Mouse (Mus musculus) midbrain, embryonic 14.5 days (tissue): ENCODE results near the gene Wdr62. TPM values are rescaled to one million over a fixed set of nuclear protein-coding genes. Genes with fewer than 3 reads are reported as not detected.

Experiments used
- ATAC-seq: fragments of 200-750 bp; cut with Nextera tagmentation; 2 replicates; pipeline ENCODE4 v1.8.0; 2017; ENCODE audit warnings: moderate number of reproducible peaks, moderate library complexity; ENCODE audit not compliant: low FRiP score, low TSS enrichment
- DNase-seq: peaks from one replicate; pipeline ENCODE4 v3.0.0-alpha.2; 2015
- H3K27ac ChIP-seq: fragments of 300-500 bp; sonication (generic); replicated peaks from 2 replicates; pipeline ENCODE4 v1.5.1; 2014; ENCODE audit warnings: mild to moderate bottlenecking, low read depth, low read length, moderate library complexity
- H3K27me3 ChIP-seq: fragments of 300-500 bp; sonication (generic); 2 replicates; pipeline ENCODE4 v1.6.1; 2014; ENCODE audit warnings: low read length, control low read depth, mixed read lengths; ENCODE audit not compliant: control insufficient read depth, insufficient read depth
- H3K36me3 ChIP-seq: fragments of 300-500 bp; sonication (generic); 2 replicates; pipeline ENCODE4 v1.6.1; 2014; ENCODE audit warnings: low read length, control low read depth; ENCODE audit not compliant: control insufficient read depth, insufficient read depth
- H3K4me1 ChIP-seq: fragments of 300-500 bp; sonication (generic); 2 replicates; pipeline ENCODE4 v1.6.1; 2014; ENCODE audit warnings: mild to moderate bottlenecking, antibody characterized with exemption, low read length, control low read depth; ENCODE audit not compliant: control insufficient read depth, insufficient read depth
- H3K4me2 ChIP-seq: fragments of 300-500 bp; sonication (generic); 2 replicates; pipeline ENCODE4 v1.6.1; 2014; ENCODE audit warnings: mild to moderate bottlenecking, low read length, moderate library complexity
- H3K4me3 ChIP-seq: fragments of 300-500 bp; sonication (generic); replicated peaks from 2 replicates; pipeline ENCODE4 v1.5.1; 2014; ENCODE audit warnings: low read depth, low read length
- H3K9ac ChIP-seq: fragments of 300-500 bp; sonication (generic); replicated peaks from 2 replicates; pipeline ENCODE4 v1.6.1; 2014; ENCODE audit warnings: mild to moderate bottlenecking, low read length, moderate library complexity
- H3K9me3 ChIP-seq: fragments of 300-500 bp; sonication (generic); 2 replicates; pipeline ENCODE4 v1.6.1; 2016; ENCODE audit warnings: low read length, control low read depth, mixed read lengths; ENCODE audit not compliant: control insufficient read depth
- WGBS: fragments of 180-500 bp; shearing (Covaris S2); extraction: QIAGEN DNeasy Blood & Tissue Kit; methylation state at CpG from one replicate; pipeline ENCODE4 v1.1.7; 2014; 5-methylcytosine and 5-hydroxymethylcytosine counted together
- polyA plus RNA-seq: library from polyadenylated mRNA; unstranded; fragments of >200 nt; fragmentation: Nextera tagmentation; extraction: Ambion mirVana; gene quantifications from 2 replicates; pipeline ENCODE4 v1.2.1, GENCODE M21; 2014

Wdr62 gene
- polyA plus RNA-seq, 1 experiment from 2014 or later, result 5.0 TPM

GRCm38 (mm10) chr7:30198481-30198971 lies 81.7 kb downstream of the Wdr62 start, which contains the start of gene Capns1:
Gene Capns1, minus strand, starts transcription at chr7:30198811.
- Histone ChIP-seq H3K27ac (no peak within 1 kb of the TSS), H3K4me2 (peak within 1 kb of the TSS; percentile 28), H3K4me3 (no peak within 1 kb of the TSS), H3K4me1 (peaks cover 8% of the 10 kb centered on the region), H3K36me3 (no peaks in the 10 kb centered on the region), H3K9ac (no peak within 1 kb of the TSS), H3K27me3 (no peaks in the 10 kb centered on the region), H3K9me3 (no peaks in the 10 kb centered on the region)
- peak; percentile 91 for DNase-seq
- ATAC-seq, result no peak
- 9% methylated on average over 8 of the region's 8 CpGs for WGBS

- Histone ChIP-seq H3K4me3 (no peak overlapping the region), H3K36me3 (no peaks in the 10 kb centered on the region), H3K9me3 (no peaks in the 10 kb centered on the region), H3K9ac (no peak overlapping the region), H3K4me1 (peaks cover 17% of the 10 kb centered on the region), H3K4me2 (no peak overlapping the region), H3K27me3 (no peaks in the 10 kb centered on the region), H3K27ac (no peak overlapping the region)
- WGBS, result 78% methylated on average over 5 of the region's 5 CpGs
- ATAC-seq (no peak), DNase-seq (no peak)
Measured at GRCm38 (mm10) chr7:30197592-30198129, 82.6 kb downstream of the Wdr62 start.

- Histone ChIP-seq H3K27me3 (no peaks in the 10 kb centered on the region), H3K9ac (no peak overlapping the region), H3K4me3 (no peak overlapping the region), H3K9me3 (no peaks in the 10 kb centered on the region), H3K36me3 (peaks cover 13% of the 10 kb centered on the region), H3K4me2 (no peak overlapping the region), H3K27ac (no peak overlapping the region), H3K4me1 (peaks cover 19% of the 10 kb centered on the region)
- WGBS, result 82% methylated on average over 6 of the region's 6 CpGs
- DNase-seq, result no peak
- ATAC-seq, result no peak
Measured at GRCm38 (mm10) chr7:30196171-30196570, 84.0 kb downstream of the Wdr62 start.

GRCm38 (mm10) chr7:30195461-30195860 lies 84.8 kb downstream of the Wdr62 start:
- Histone ChIP-seq H3K9ac (peak overlapping the region; percentile 76; the same call in 1 of the 2 replicates), H3K9me3 (no peaks in the 10 kb centered on the region), H3K36me3 (peaks cover 20% of the 10 kb centered on the region), H3K27me3 (no peaks in the 10 kb centered on the region), H3K4me1 (peaks cover 19% of the 10 kb centered on the region), H3K4me2 (peak overlapping the region; percentile 59), H3K4me3 (peak overlapping the region; percentile 72; the same call in 1 of the 2 replicates), H3K27ac (0 out of 2 replicates have a peak overlapping the region, but pooled peaks have one; percentile 73)
- WGBS, result 75% methylated on average over 6 of the region's 6 CpGs
- no peak for DNase-seq
- ATAC-seq, result no peak

GRCm38 (mm10) chr7:30194884-30195283 lies 85.3 kb downstream of the Wdr62 start:
- DNase-seq, result peak; percentile 98

GRCm38 (mm10) chr7:30194101-30194831 lies 86.0 kb downstream of the Wdr62 start:
- Histone ChIP-seq H3K4me1 (peaks cover 19% of the 10 kb centered on the region), H3K36me3 (peaks cover 32% of the 10 kb centered on the region), H3K27me3 (no peaks in the 10 kb centered on the region), H3K4me2 (peak overlapping the region; percentile 59), H3K9ac (peak overlapping the region; percentile 76), H3K9me3 (no peaks in the 10 kb centered on the region), H3K4me3 (peak overlapping the region; percentile 72), H3K27ac (peak overlapping the region; percentile 73)
- WGBS, result under 1% methylated on average over 26 of the region's 26 CpGs
- ATAC-seq (peak; percentile 48), DNase-seq (peak; percentile 60)

More at GRCm38 (mm10) chr7:30194884-30195283, 85.3 kb downstream of the Wdr62 start:
- Histone ChIP-seq H3K27ac (peak overlapping the region; percentile 73), H3K36me3 (peaks cover 26% of the 10 kb centered on the region), H3K4me3 (peak overlapping the region; percentile 72), H3K9ac (peak overlapping the region; percentile 76), H3K9me3 (no peaks in the 10 kb centered on the region), H3K4me1 (peaks cover 19% of the 10 kb centered on the region), H3K4me2 (peak overlapping the region; percentile 59), H3K27me3 (no peaks in the 10 kb centered on the region)
- WGBS, result under 1% methylated on average over 28 of the region's 28 CpGs
- peak; percentile 89 for ATAC-seq

- Histone ChIP-seq H3K4me3 (peak overlapping the region; percentile 72), H3K4me1 (peaks cover 19% of the 10 kb centered on the region), H3K9ac (peak overlapping the region; percentile 76), H3K36me3 (peaks cover 38% of the 10 kb centered on the region), H3K27me3 (no peaks in the 10 kb centered on the region), H3K4me2 (peak overlapping the region; percentile 59), H3K9me3 (no peaks in the 10 kb centered on the region), H3K27ac (peak overlapping the region; percentile 73)
- under 1% methylated on average over 26 of the region's 26 CpGs for WGBS
- DNase-seq, result peak; percentile 86
- peak; percentile 71 for ATAC-seq
Measured at GRCm38 (mm10) chr7:30193581-30194100, 86.6 kb downstream of the Wdr62 start.

GRCm38 (mm10) chr7:30193013-30193412 lies 87.2 kb downstream of the Wdr62 start:
- Histone ChIP-seq H3K36me3 (peaks cover 44% of the 10 kb centered on the region), H3K27me3 (no peaks in the 10 kb centered on the region), H3K27ac (no peak overlapping the region; the same call in 1 of the 2 replicates), H3K9ac (peak overlapping the region; percentile 76), H3K4me1 (peaks cover 15% of the 10 kb centered on the region), H3K9me3 (no peaks in the 10 kb centered on the region), H3K4me3 (peak overlapping the region; percentile 72), H3K4me2 (peak overlapping the region; percentile 59)
- no peak for ATAC-seq
- WGBS, result 16% methylated on average over 9 of the region's 9 CpGs
- DNase-seq, result no peak
